Mouse (Mus musculus) liver, embryonic 16.5 days (tissue): ENCODE data around the gene Snx9. TPM values are rescaled to one million over a fixed set of nuclear protein-coding genes. Genes with fewer than 3 reads are reported as not detected.

Source experiments
- ATAC-seq: fragments of 200-750 bp; cut with Nextera tagmentation; 2 replicates; pipeline ENCODE4 v1.8.0; 2017; ENCODE audit warnings: low read depth, mild to moderate bottlenecking, moderate number of reproducible peaks, moderate library complexity
- H3K27ac ChIP-seq: fragments of 300-500 bp; sonication (generic); 2 replicates; pipeline ENCODE4 v1.5.1; 2014; ENCODE audit warnings: mild to moderate bottlenecking, low read length
- H3K27me3 ChIP-seq: fragments of 300-500 bp; sonication (generic); 2 replicates; pipeline ENCODE4 v1.6.1; 2014; ENCODE audit warnings: low read depth, low read length, mixed read lengths; ENCODE audit not compliant: control insufficient read depth, insufficient read depth
- H3K36me3 ChIP-seq: fragments of 300-500 bp; sonication (generic); 2 replicates; pipeline ENCODE4 v1.6.1; 2014; ENCODE audit warnings: mild to moderate bottlenecking; ENCODE audit not compliant: control insufficient read depth, insufficient read depth
- H3K4me1 ChIP-seq: fragments of 300-500 bp; sonication (generic); 2 replicates; pipeline ENCODE4 v1.6.1; 2014; ENCODE audit warnings: low read depth, low read length, mixed read lengths; ENCODE audit not compliant: control insufficient read depth
- H3K4me2 ChIP-seq: fragments of 300-500 bp; sonication (generic); 2 replicates; pipeline ENCODE4 v1.6.1; 2014; ENCODE audit warnings: low read depth, low read length, mixed read lengths
- H3K4me3 ChIP-seq: fragments of 300-500 bp; sonication (generic); 2 replicates; pipeline ENCODE4 v1.5.1; 2014; ENCODE audit warnings: low read depth, mild to moderate bottlenecking, low read length
- H3K9ac ChIP-seq: fragments of 300-500 bp; sonication (generic); 2 replicates; pipeline ENCODE4 v1.6.1; 2014; ENCODE audit warnings: low read depth, low read length
- H3K9me3 ChIP-seq: fragments of 300-500 bp; sonication (generic); replicated peaks from 2 replicates; pipeline ENCODE4 v1.6.1; 2016; ENCODE audit warnings: low read length; ENCODE audit not compliant: control insufficient read depth
- WGBS: fragments of 180-500 bp; shearing (Covaris S2); extraction: QIAGEN DNeasy Blood & Tissue Kit; methylation state at CpG from one replicate; pipeline ENCODE4 v1.1.7; 2014; ENCODE audit not compliant: insufficient replicate concordance; 5-methylcytosine and 5-hydroxymethylcytosine counted together
- polyA plus RNA-seq: library from polyadenylated mRNA; unstranded; fragments of >200 nt; fragmentation: Nextera tagmentation; extraction: Ambion mirVana; gene quantifications from 2 replicates; pipeline ENCODE4 v1.2.1, GENCODE M21; 2015

Snx9 gene
- polyA plus RNA-seq, 1 experiment from 2014 or later = 10.5 TPM

GRCm38 (mm10) chr17:5805151-5805834 lies 35.8 kb upstream of the Snx9 start:
- Histone ChIP-seq H3K36me3 (no peaks in the 10 kb centered on the region), H3K9ac (no peak overlapping the region), H3K9me3 (no peaks in the 10 kb centered on the region), H3K27me3 (no peaks in the 10 kb centered on the region), H3K4me1 (peaks cover 27% of the 10 kb centered on the region), H3K27ac (no peak overlapping the region), H3K4me3 (no peak overlapping the region), H3K4me2 (no peak overlapping the region)
- no peak for ATAC-seq
- 58% methylated on average over 7 of the region's 7 CpGs for WGBS

GRCm38 (mm10) chr17:5805935-5806334 lies 35.2 kb upstream of the Snx9 start:
- Histone ChIP-seq H3K4me2 (no peak overlapping the region), H3K9me3 (no peaks in the 10 kb centered on the region), H3K9ac (no peak overlapping the region), H3K27me3 (no peaks in the 10 kb centered on the region), H3K4me1 (peaks cover 25% of the 10 kb centered on the region), H3K27ac (no peak overlapping the region), H3K36me3 (no peaks in the 10 kb centered on the region), H3K4me3 (no peak overlapping the region)
- ATAC-seq = peak; percentile 45
- WGBS = 57% methylated on average over 2 of the region's 2 CpGs

GRCm38 (mm10) chr17:5806823-5807222 lies 34.3 kb upstream of the Snx9 start:
- no peak overlapping the region for H3K4me3 ChIP-seq
- H3K4me2 ChIP-seq = no peak overlapping the region
- H3K27ac ChIP-seq = no peak overlapping the region
- no peaks in the 10 kb centered on the region for H3K27me3 ChIP-seq
- H3K4me1 ChIP-seq = peaks cover 18% of the 10 kb centered on the region
- no peak overlapping the region for H3K9ac ChIP-seq
- H3K36me3 ChIP-seq = no peaks in the 10 kb centered on the region
- 58% methylated on average over 2 of the region's 2 CpGs for WGBS
- no peaks in the 10 kb centered on the region for H3K9me3 ChIP-seq
- no peak for ATAC-seq

- no peaks in the 10 kb centered on the region for H3K36me3 ChIP-seq
- no peaks in the 10 kb centered on the region for H3K9me3 ChIP-seq
- H3K9ac ChIP-seq = no peak overlapping the region
- no peaks in the 10 kb centered on the region for H3K27me3 ChIP-seq
- H3K4me1 ChIP-seq = peaks cover 10% of the 10 kb centered on the region
- no peak overlapping the region for H3K27ac ChIP-seq
- WGBS = 31% methylated on average over 3 of the region's 3 CpGs
- no peak overlapping the region for H3K4me3 ChIP-seq
- ATAC-seq = peak; percentile 48; the same call in 1 of the 2 replicates
- H3K4me2 ChIP-seq = no peak overlapping the region
These were observed 33.2 kb upstream of the Snx9 start for GRCm38 (mm10) chr17:5807847-5808386.

- Histone ChIP-seq H3K36me3 (no peaks in the 10 kb centered on the region), H3K4me3 (no peak overlapping the region), H3K4me1 (no peaks in the 10 kb centered on the region), H3K27ac (no peak overlapping the region), H3K27me3 (no peaks in the 10 kb centered on the region), H3K9me3 (no peaks in the 10 kb centered on the region), H3K4me2 (no peak overlapping the region), H3K9ac (no peak overlapping the region)
- no peak for ATAC-seq
- 35% methylated on average over 8 of the region's 8 CpGs for WGBS
These were observed 27.1 kb upstream of the Snx9 start for GRCm38 (mm10) chr17:5813863-5814640.

GRCm38 (mm10) chr17:5814641-5814920 lies 26.5 kb upstream of the Snx9 start:
- WGBS = 17% methylated on average over 1 of the region's 1 CpGs
- no peak overlapping the region for H3K9ac ChIP-seq
- H3K4me1 ChIP-seq = no peaks in the 10 kb centered on the region

GRCm38 (mm10) chr17:5817871-5818270 lies 23.3 kb upstream of the Snx9 start:
- no peak for ATAC-seq
- no peak overlapping the region for H3K4me2 ChIP-seq
- H3K9ac ChIP-seq = no peak overlapping the region
- WGBS = 65% methylated on average over 2 of the region's 2 CpGs
- no peaks in the 10 kb centered on the region for H3K9me3 ChIP-seq
- H3K4me3 ChIP-seq = no peak overlapping the region
- H3K27me3 ChIP-seq = no peaks in the 10 kb centered on the region
- no peaks in the 10 kb centered on the region for H3K36me3 ChIP-seq
- no peak overlapping the region for H3K27ac ChIP-seq
- no peaks in the 10 kb centered on the region for H3K4me1 ChIP-seq

More at GRCm38 (mm10) chr17:5814641-5814920, 26.5 kb upstream of the Snx9 start:
- no peak for ATAC-seq
- no peaks in the 10 kb centered on the region for H3K27me3 ChIP-seq
- H3K27ac ChIP-seq = no peak overlapping the region
- no peak overlapping the region for H3K4me3 ChIP-seq
- H3K9me3 ChIP-seq = no peaks in the 10 kb centered on the region
- no peaks in the 10 kb centered on the region for H3K36me3 ChIP-seq
- no peak overlapping the region for H3K4me2 ChIP-seq

- no peak overlapping the region for H3K4me2 ChIP-seq
- H3K9me3 ChIP-seq = no peaks in the 10 kb centered on the region
- no peak for ATAC-seq
- 50% methylated on average over 6 of the region's 6 CpGs for WGBS
- no peak overlapping the region for H3K27ac ChIP-seq
- H3K9ac ChIP-seq = no peak overlapping the region
- no peaks in the 10 kb centered on the region for H3K27me3 ChIP-seq
- no peak overlapping the region for H3K4me3 ChIP-seq
- no peaks in the 10 kb centered on the region for H3K4me1 ChIP-seq
- no peaks in the 10 kb centered on the region for H3K36me3 ChIP-seq
These were observed 22.0 kb upstream of the Snx9 start for GRCm38 (mm10) chr17:5819105-5819504.

GRCm38 (mm10) chr17:5819799-5820201 lies 21.3 kb upstream of the Snx9 start:
- no peak for ATAC-seq
- H3K9ac ChIP-seq = no peak overlapping the region
- no peak overlapping the region for H3K4me2 ChIP-seq
- H3K4me1 ChIP-seq = no peaks in the 10 kb centered on the region
- H3K27ac ChIP-seq = no peak overlapping the region
- H3K4me3 ChIP-seq = no peak overlapping the region
- WGBS = 72% methylated on average over 9 of the region's 9 CpGs
- no peaks in the 10 kb centered on the region for H3K9me3 ChIP-seq
- H3K27me3 ChIP-seq = no peaks in the 10 kb centered on the region
- no peaks in the 10 kb centered on the region for H3K36me3 ChIP-seq
